Mouse (Mus musculus): ENCODE results near the gene Pdcd6ip. TPM values are rescaled to one million over a fixed set of nuclear protein-coding genes. Genes with fewer than 3 reads are reported as not detected.

Gene Pdcd6ip
- polyA plus RNA-seq, 1 experiment from 2014 or later, result 86.6 TPM

- peaks cover 8% of the 10 kb centered on the region; the same call in 1 of the 2 replicates for H3K9me3 ChIP-seq (ENCODE audit: low read length)
- H3K4me2 ChIP-seq (replicated peaks; ENCODE audit: low read depth, low read length), result no peak overlapping the region
- no peaks in the 10 kb centered on the region for H3K27me3 ChIP-seq (ENCODE audit: insufficient read depth, low read length)
- H3K4me1 ChIP-seq (ENCODE audit: insufficient read depth, low read length), result no peaks in the 10 kb centered on the region
- H3K27ac ChIP-seq (ENCODE audit: low read length), result no peak overlapping the region
- H3K36me3 ChIP-seq (ENCODE audit: insufficient read depth, low read length), result no peaks in the 10 kb centered on the region
- no peak overlapping the region for H3K9ac ChIP-seq (replicated peaks; ENCODE audit: low read length)
- no peak overlapping the region for H3K4me3 ChIP-seq (ENCODE audit: low read length)
- 62% methylated on average over 9 of the region's 9 CpGs for WGBS
- no peak for ATAC-seq (ENCODE audit: low FRiP score, low TSS enrichment)
Observed at GRCm38 (mm10) chr9:113632350-113633043, 75.6 kb downstream of the Pdcd6ip start.

- H3K4me2 ChIP-seq (replicated peaks; ENCODE audit: low read depth, low read length), result no peak overlapping the region
- WGBS, result 9% methylated on average over 9 of the region's 9 CpGs
- no peaks in the 10 kb centered on the region for H3K27me3 ChIP-seq (ENCODE audit: insufficient read depth, low read length)
- H3K9ac ChIP-seq (replicated peaks; ENCODE audit: low read length), result no peak overlapping the region
- H3K4me3 ChIP-seq (ENCODE audit: low read length), result no peak overlapping the region
- no peaks in the 10 kb centered on the region for H3K36me3 ChIP-seq (ENCODE audit: insufficient read depth, low read length)
- H3K27ac ChIP-seq (ENCODE audit: low read length), result no peak overlapping the region
- H3K9me3 ChIP-seq (ENCODE audit: low read length), result no peaks in the 10 kb centered on the region
- ATAC-seq (ENCODE audit: low FRiP score, low TSS enrichment), result no peak
- no peaks in the 10 kb centered on the region for H3K4me1 ChIP-seq (ENCODE audit: insufficient read depth, low read length)
Observed at GRCm38 (mm10) chr9:113629632-113630031, 78.4 kb downstream of the Pdcd6ip start.

GRCm38 (mm10) chr9:113629191-113629590 lies 78.9 kb downstream of the Pdcd6ip start:
- Histone ChIP-seq H3K9ac (replicated peaks; ENCODE audit: low read length) (no peak overlapping the region), H3K9me3 (ENCODE audit: low read length) (no peaks in the 10 kb centered on the region), H3K27me3 (ENCODE audit: insufficient read depth, low read length) (no peaks in the 10 kb centered on the region), H3K27ac (ENCODE audit: low read length) (no peak overlapping the region), H3K4me3 (ENCODE audit: low read length) (no peak overlapping the region), H3K4me2 (replicated peaks; ENCODE audit: low read depth, low read length) (no peak overlapping the region), H3K36me3 (ENCODE audit: insufficient read depth, low read length) (no peaks in the 10 kb centered on the region), H3K4me1 (ENCODE audit: insufficient read depth, low read length) (no peaks in the 10 kb centered on the region)
- WGBS, result 87% methylated on average over 11 of the region's 11 CpGs
- ATAC-seq (ENCODE audit: low FRiP score, low TSS enrichment), result no peak

GRCm38 (mm10) chr9:113628780-113629179 lies 79.3 kb downstream of the Pdcd6ip start:
- Histone ChIP-seq H3K4me2 (replicated peaks; ENCODE audit: low read depth, low read length) (no peak overlapping the region), H3K36me3 (ENCODE audit: insufficient read depth, low read length) (no peaks in the 10 kb centered on the region), H3K4me1 (ENCODE audit: insufficient read depth, low read length) (no peaks in the 10 kb centered on the region), H3K4me3 (ENCODE audit: low read length) (no peak overlapping the region), H3K9me3 (ENCODE audit: low read length) (no peaks in the 10 kb centered on the region), H3K27me3 (ENCODE audit: insufficient read depth, low read length) (no peaks in the 10 kb centered on the region), H3K9ac (replicated peaks; ENCODE audit: low read length) (no peak overlapping the region), H3K27ac (ENCODE audit: low read length) (no peak overlapping the region)
- WGBS, result 96% methylated on average over 1 of the region's 1 CpGs
- no peak for ATAC-seq (ENCODE audit: low FRiP score, low TSS enrichment)

GRCm38 (mm10) chr9:113626730-113627129 lies 81.3 kb downstream of the Pdcd6ip start:
- ATAC-seq (ENCODE audit: low FRiP score, low TSS enrichment), result no peak
- no peaks in the 10 kb centered on the region for H3K4me1 ChIP-seq (ENCODE audit: insufficient read depth, low read length)
- H3K27ac ChIP-seq (ENCODE audit: low read length), result no peak overlapping the region
- no peaks in the 10 kb centered on the region for H3K9me3 ChIP-seq (ENCODE audit: low read length)
- WGBS, result 94% methylated on average over 10 of the region's 10 CpGs
- H3K4me3 ChIP-seq (ENCODE audit: low read length), result no peak overlapping the region
- H3K9ac ChIP-seq (replicated peaks; ENCODE audit: low read length), result no peak overlapping the region
- H3K36me3 ChIP-seq (ENCODE audit: insufficient read depth, low read length), result no peaks in the 10 kb centered on the region
- no peaks in the 10 kb centered on the region for H3K27me3 ChIP-seq (ENCODE audit: insufficient read depth, low read length)
- H3K4me2 ChIP-seq (replicated peaks; ENCODE audit: low read depth, low read length), result no peak overlapping the region

GRCm38 (mm10) chr9:113624086-113624485 lies 84.0 kb downstream of the Pdcd6ip start:
- Histone ChIP-seq H3K27me3 (ENCODE audit: insufficient read depth, low read length) (no peaks in the 10 kb centered on the region), H3K4me1 (ENCODE audit: insufficient read depth, low read length) (no peaks in the 10 kb centered on the region), H3K36me3 (ENCODE audit: insufficient read depth, low read length) (no peaks in the 10 kb centered on the region), H3K27ac (ENCODE audit: low read length) (no peak overlapping the region), H3K4me2 (replicated peaks; ENCODE audit: low read depth, low read length) (no peak overlapping the region), H3K9me3 (ENCODE audit: low read length) (no peaks in the 10 kb centered on the region), H3K9ac (replicated peaks; ENCODE audit: low read length) (no peak overlapping the region), H3K4me3 (ENCODE audit: low read length) (no peak overlapping the region)
- no peak for ATAC-seq (ENCODE audit: low FRiP score, low TSS enrichment)
- 87% methylated on average over 6 of the region's 6 CpGs for WGBS

- Histone ChIP-seq H3K36me3 (ENCODE audit: insufficient read depth, low read length) (no peaks in the 10 kb centered on the region), H3K4me3 (ENCODE audit: low read length) (no peak overlapping the region), H3K4me1 (ENCODE audit: insufficient read depth, low read length) (no peaks in the 10 kb centered on the region), H3K9ac (replicated peaks; ENCODE audit: low read length) (no peak overlapping the region), H3K9me3 (ENCODE audit: low read length) (no peaks in the 10 kb centered on the region), H3K4me2 (replicated peaks; ENCODE audit: low read depth, low read length) (no peak overlapping the region), H3K27me3 (ENCODE audit: insufficient read depth, low read length) (no peaks in the 10 kb centered on the region), H3K27ac (ENCODE audit: low read length) (no peak overlapping the region)
- 82% methylated on average over 6 of the region's 6 CpGs for WGBS
- no peak for ATAC-seq (ENCODE audit: low FRiP score, low TSS enrichment)
Observed at GRCm38 (mm10) chr9:113617081-113617480, 91.0 kb downstream of the Pdcd6ip start.

GRCm38 (mm10) chr9:113610776-113611175 lies 97.3 kb downstream of the Pdcd6ip start:
- H3K4me2 ChIP-seq (replicated peaks; ENCODE audit: low read depth, low read length), result no peak overlapping the region
- no peaks in the 10 kb centered on the region for H3K4me1 ChIP-seq (ENCODE audit: insufficient read depth, low read length)
- H3K27me3 ChIP-seq (ENCODE audit: insufficient read depth, low read length), result no peaks in the 10 kb centered on the region
- ATAC-seq (ENCODE audit: low FRiP score, low TSS enrichment), result no peak
- H3K27ac ChIP-seq (ENCODE audit: low read length), result no peak overlapping the region
- no peak overlapping the region for H3K4me3 ChIP-seq (ENCODE audit: low read length)
- H3K9me3 ChIP-seq (ENCODE audit: low read length), result no peaks in the 10 kb centered on the region
- no peaks in the 10 kb centered on the region for H3K36me3 ChIP-seq (ENCODE audit: insufficient read depth, low read length)
- 58% methylated on average over 7 of the region's 7 CpGs for WGBS
- H3K9ac ChIP-seq (replicated peaks; ENCODE audit: low read length), result no peak overlapping the region

GRCm38 (mm10) chr9:113602140-113602539 lies 105.9 kb downstream of the Pdcd6ip start:
- H3K4me3 ChIP-seq (ENCODE audit: low read length), result no peak overlapping the region
- ATAC-seq (ENCODE audit: low FRiP score, low TSS enrichment), result no peak
- H3K27ac ChIP-seq (ENCODE audit: low read length), result no peak overlapping the region
- H3K4me2 ChIP-seq (replicated peaks; ENCODE audit: low read depth, low read length), result no peak overlapping the region
- no peaks in the 10 kb centered on the region for H3K9me3 ChIP-seq (ENCODE audit: low read length)
- H3K27me3 ChIP-seq (ENCODE audit: insufficient read depth, low read length), result no peaks in the 10 kb centered on the region
- no peaks in the 10 kb centered on the region for H3K36me3 ChIP-seq (ENCODE audit: insufficient read depth, low read length)
- no peaks in the 10 kb centered on the region for H3K4me1 ChIP-seq (ENCODE audit: insufficient read depth, low read length)
- no peak overlapping the region for H3K9ac ChIP-seq (replicated peaks; ENCODE audit: low read length)
